Mouse (Mus musculus): ENCODE measurements around the gene Znhit1. TPM values are rescaled to one million over a fixed set of nuclear protein-coding genes. Genes with fewer than 3 reads are reported as not detected.

The Znhit1 gene
- total RNA-seq, 4 experiments from 2014 or later: 81.9 to 92.7 (median 85.8) TPM

- DNase-seq (ENCODE audit: low spot score in 2 of 2): peak; percentile 82
These were observed 485 bp downstream of the Znhit1 start for GRCm38 (mm10) chr5:136987138-136987933.

- peak in 1 of 2 experiments; percentile 97 for DNase-seq (ENCODE audit: low spot score in 2 of 2)
These were observed 1.1 kb downstream of the Znhit1 start, which contains the start of gene Plod3 for GRCm38 (mm10) chr5:136986695-136987137. Gene Plod3, plus strand, starts transcription at chr5:136987019.

- no peak for DNase-seq (ENCODE audit: low spot score in 2 of 2)
These were observed 3.0 kb downstream of the Znhit1 start for GRCm38 (mm10) chr5:136984828-136985227.

GRCm38 (mm10) chr5:136982338-136982930 lies 5.4 kb downstream of the Znhit1 start:
- DNase-seq (ENCODE audit: low spot score in 2 of 2): no peak

GRCm38 (mm10) chr5:136980974-136981373 lies 6.8 kb downstream of the Znhit1 start:
- no peak for DNase-seq (ENCODE audit: low spot score in 2 of 2)

GRCm38 (mm10) chr5:136979762-136980161 lies 8.1 kb downstream of the Znhit1 start:
- no peak for DNase-seq (ENCODE audit: low spot score in 2 of 2)

GRCm38 (mm10) chr5:136977769-136978168 lies 10.1 kb downstream of the Znhit1 start:
- no peak for DNase-seq (ENCODE audit: low spot score in 2 of 2)

- no peak for DNase-seq (ENCODE audit: low spot score in 2 of 2)
These were observed 14.2 kb downstream of the Znhit1 start for GRCm38 (mm10) chr5:136973670-136974069.

- no peak for DNase-seq (ENCODE audit: low spot score in 2 of 2)
These were observed 17.1 kb downstream of the Znhit1 start for GRCm38 (mm10) chr5:136970703-136971102.

GRCm38 (mm10) chr5:136967592-136967991 lies 20.2 kb downstream of the Znhit1 start:
- DNase-seq (ENCODE audit: low spot score in 2 of 2): no peak

GRCm38 (mm10) chr5:136966861-136967455 lies 20.9 kb downstream of the Znhit1 start:
- DNase-seq (ENCODE audit: low spot score in 2 of 2): no peak

- DNase-seq (ENCODE audit: low spot score in 2 of 2): no peak
These were observed 21.5 kb downstream of the Znhit1 start, which contains the start of gene Cldn15 for GRCm38 (mm10) chr5:136966331-136966730. Gene Cldn15, plus strand, starts transcription at chr5:136966616.

GRCm38 (mm10) chr5:136965686-136966085 lies 22.1 kb downstream of the Znhit1 start:
- no peak for DNase-seq (ENCODE audit: low spot score in 2 of 2)

- no peak for DNase-seq (ENCODE audit: low spot score in 2 of 2)
These were observed 22.6 kb downstream of the Znhit1 start for GRCm38 (mm10) chr5:136965210-136965609.

- no peak for DNase-seq (ENCODE audit: low spot score in 2 of 2)
These were observed 24.8 kb downstream of the Znhit1 start for GRCm38 (mm10) chr5:136962966-136963540.

- DNase-seq (ENCODE audit: low spot score in 2 of 2): peak; percentile 62 to 73
These were observed 25.3 kb downstream of the Znhit1 start for GRCm38 (mm10) chr5:136962501-136962900.

GRCm38 (mm10) chr5:136961983-136962461 lies 25.8 kb downstream of the Znhit1 start:
- DNase-seq (ENCODE audit: low spot score in 2 of 2): peak; percentile 89 to 91

GRCm38 (mm10) chr5:136961334-136961982 lies 26.4 kb downstream of the Znhit1 start:
- DNase-seq (ENCODE audit: low spot score in 2 of 2): no peak

GRCm38 (mm10) chr5:136960053-136960452 lies 27.8 kb downstream of the Znhit1 start:
- no peak for DNase-seq (ENCODE audit: low spot score in 2 of 2)

- no peak for DNase-seq (ENCODE audit: low spot score in 2 of 2)
These were observed 28.7 kb downstream of the Znhit1 start for GRCm38 (mm10) chr5:136958991-136959605.

GRCm38 (mm10) chr5:136957250-136957649 lies 30.6 kb downstream of the Znhit1 start:
- DNase-seq (ENCODE audit: low spot score in 2 of 2): no peak

Measured in left cerebral cortex, adult 8-10 months (tissue).